Mouse (Mus musculus) forebrain, embryonic 10.5 days (tissue): ENCODE results near the gene Cbln1. TPM values are rescaled to one million over a fixed set of nuclear protein-coding genes. Genes with fewer than 3 reads are reported as not detected.

Source experiments
- DNase-seq: peaks from one replicate; pipeline ENCODE4 v3.0.0-alpha.2; 2017; ENCODE audit warnings: low spot score; ENCODE audit errors: extremely low spot score
- H3K27ac ChIP-seq: fragments of 300-500 bp; sonication (generic); 2 replicates; pipeline ENCODE4 v1.5.1; 2016; ENCODE audit warnings: mild to moderate bottlenecking
- H3K27me3 ChIP-seq: fragments of 300-500 bp; sonication (generic); 2 replicates; pipeline ENCODE4 v1.6.1; 2016; ENCODE audit warnings: mild to moderate bottlenecking; ENCODE audit not compliant: poor library complexity, severe bottlenecking
- H3K36me3 ChIP-seq: fragments of 300-500 bp; sonication (generic); replicated peaks from 2 replicates; pipeline ENCODE4 v1.6.1; 2016; ENCODE audit warnings: mild to moderate bottlenecking, moderate library complexity
- H3K4me1 ChIP-seq: fragments of 300-500 bp; sonication (generic); 2 replicates; pipeline ENCODE4 v1.6.1; 2016
- H3K4me3 ChIP-seq: fragments of 300-500 bp; sonication (generic); 2 replicates; pipeline ENCODE4 v1.5.1; 2016; ENCODE audit warnings: mild to moderate bottlenecking, moderate library complexity
- H3K9me3 ChIP-seq: fragments of 300-500 bp; sonication (generic); 2 replicates; pipeline ENCODE4 v1.6.1; 2016; ENCODE audit warnings: mild to moderate bottlenecking, moderate library complexity
- WGBS: fragments of 180-500 bp; shearing (Covaris S2); methylation state at CpG from one replicate; pipeline ENCODE4 v1.1.7; 2016; 5-methylcytosine and 5-hydroxymethylcytosine counted together
- polyA plus RNA-seq: library from polyadenylated mRNA; unstranded; fragments of >200 nt; fragmentation: Nextera tagmentation; extraction: Ambion mirVana; gene quantifications from 2 replicates; pipeline ENCODE4 v1.2.1, GENCODE M21; 2016

The Cbln1 gene
- polyA plus RNA-seq = 1.5 TPM in 2 replicates

GRCm38 (mm10) chr8:87472271-87473236 lies at the start of gene Cbln1:
Cbln1 (minus strand) TSS chr8:87472609.
- WGBS = under 1% methylated on average over 118 of the region's 122 CpGs
- peaks cover 58% of the 10 kb centered on the region for H3K4me1 ChIP-seq

GRCm38 (mm10) chr8:87517132-87517531 lies 44.7 kb upstream of the Cbln1 start:
- Histone ChIP-seq H3K4me1 (peaks cover 6% of the 10 kb centered on the region), H3K9me3 (no peaks in the 10 kb centered on the region), H3K36me3 (no peaks in the 10 kb centered on the region), H3K27ac (no peak overlapping the region), H3K27me3 (no peaks in the 10 kb centered on the region), H3K4me3 (no peak overlapping the region)
- no peak for DNase-seq
- WGBS = 95% methylated on average over 3 of the region's 3 CpGs

More at GRCm38 (mm10) chr8:87472271-87473236, at the start of gene Cbln1:
- H3K27ac ChIP-seq = peak within 1 kb of the TSS; percentile 81
- H3K9me3 ChIP-seq = no peaks in the 10 kb centered on the region
- H3K4me3 ChIP-seq = peak within 1 kb of the TSS; percentile 69
- DNase-seq = peak; percentile 94
- no peaks in the 10 kb centered on the region for H3K36me3 ChIP-seq
- peaks cover 91% of the 10 kb centered on the region for H3K27me3 ChIP-seq

- Histone ChIP-seq H3K36me3 (no peaks in the 10 kb centered on the region), H3K9me3 (no peaks in the 10 kb centered on the region), H3K27ac (no peak overlapping the region), H3K4me1 (peaks cover 6% of the 10 kb centered on the region), H3K4me3 (no peak overlapping the region), H3K27me3 (no peaks in the 10 kb centered on the region)
- DNase-seq = no peak
- WGBS = 93% methylated on average over 5 of the region's 5 CpGs
These were observed 41.4 kb upstream of the Cbln1 start for GRCm38 (mm10) chr8:87513796-87514195.

DNA sequence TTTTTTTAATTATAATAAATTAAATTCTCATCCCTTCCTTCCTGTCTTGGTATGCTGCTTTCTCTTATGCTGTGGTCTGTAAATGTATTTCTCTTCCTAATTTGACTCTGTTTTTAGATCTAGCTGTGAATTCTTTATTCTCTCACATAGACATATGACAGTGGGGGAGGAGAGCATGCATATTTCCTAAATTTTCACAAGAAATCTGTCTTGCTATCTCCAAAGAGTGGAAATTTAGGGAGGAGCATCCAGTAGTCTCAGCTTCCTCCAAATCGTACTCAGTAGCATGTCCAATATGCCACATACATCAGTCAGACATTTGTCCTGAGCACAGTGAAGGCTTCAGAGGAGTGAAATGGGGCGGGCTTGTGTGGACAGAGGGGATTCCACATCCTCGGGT lies 40.9 kb upstream of the Cbln1 start:
- Histone ChIP-seq H3K4me3 (no peak overlapping the region), H3K36me3 (no peaks in the 10 kb centered on the region), H3K27me3 (no peaks in the 10 kb centered on the region), H3K27ac (no peak overlapping the region), H3K4me1 (peaks cover 6% of the 10 kb centered on the region), H3K9me3 (no peaks in the 10 kb centered on the region)
- no peak for DNase-seq
- 92% methylated on average over 3 of the region's 3 CpGs for WGBS

- no peak overlapping the region for H3K27ac ChIP-seq
- no peak for DNase-seq
- 87% methylated on average over 6 of the region's 6 CpGs for WGBS
These were observed 40.2 kb upstream of the Cbln1 start for GRCm38 (mm10) chr8:87512636-87513035.

GRCm38 (mm10) chr8:87507046-87507445 lies 34.6 kb upstream of the Cbln1 start:
- Histone ChIP-seq H3K27me3 (no peaks in the 10 kb centered on the region), H3K27ac (no peak overlapping the region), H3K4me1 (peaks cover 14% of the 10 kb centered on the region), H3K4me3 (no peak overlapping the region), H3K9me3 (no peaks in the 10 kb centered on the region), H3K36me3 (no peaks in the 10 kb centered on the region)
- WGBS = 79% methylated on average over 9 of the region's 9 CpGs
- no peak for DNase-seq

More at GRCm38 (mm10) chr8:87512636-87513035, 40.2 kb upstream of the Cbln1 start:
- no peaks in the 10 kb centered on the region for H3K36me3 ChIP-seq
- H3K9me3 ChIP-seq = no peaks in the 10 kb centered on the region
- H3K27me3 ChIP-seq = no peaks in the 10 kb centered on the region
- H3K4me3 ChIP-seq = no peak overlapping the region
- peaks cover 6% of the 10 kb centered on the region for H3K4me1 ChIP-seq

GRCm38 (mm10) chr8:87504441-87504840 lies 32.0 kb upstream of the Cbln1 start:
- Histone ChIP-seq H3K36me3 (no peaks in the 10 kb centered on the region), H3K27ac (no peak overlapping the region; the same call in 1 of the 2 replicates), H3K4me3 (no peak overlapping the region), H3K4me1 (peaks cover 14% of the 10 kb centered on the region), H3K9me3 (no peaks in the 10 kb centered on the region), H3K27me3 (no peaks in the 10 kb centered on the region)
- 83% methylated on average over 5 of the region's 5 CpGs for WGBS
- no peak for DNase-seq

DNA sequence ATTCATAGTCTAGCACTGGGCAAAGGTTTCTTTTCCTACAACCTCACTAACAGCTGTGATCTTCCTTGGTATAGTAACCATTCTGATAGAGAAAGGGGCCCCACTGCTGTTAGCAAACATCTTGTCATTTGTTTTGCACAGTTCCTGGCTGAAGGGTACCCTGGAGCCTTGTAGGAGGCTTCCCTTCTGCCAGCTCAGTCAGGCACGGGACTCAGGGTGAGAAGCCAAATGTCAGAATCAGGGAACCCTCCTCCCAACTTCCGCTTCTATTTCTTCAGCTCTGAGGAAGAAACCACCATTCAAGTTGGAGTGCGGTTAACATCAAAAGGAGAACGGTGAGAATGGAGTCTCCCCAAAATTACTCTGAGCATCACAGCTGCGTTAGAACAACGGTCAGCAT lies 30.3 kb upstream of the Cbln1 start:
- Histone ChIP-seq H3K4me3 (no peak overlapping the region), H3K36me3 (no peaks in the 10 kb centered on the region), H3K4me1 (peaks cover 14% of the 10 kb centered on the region), H3K27ac (no peak overlapping the region), H3K27me3 (no peaks in the 10 kb centered on the region), H3K9me3 (no peaks in the 10 kb centered on the region)
- 88% methylated on average over 6 of the region's 6 CpGs for WGBS
- no peak for DNase-seq

GRCm38 (mm10) chr8:87497641-87498040 lies 25.2 kb upstream of the Cbln1 start:
- Histone ChIP-seq H3K4me3 (no peak overlapping the region), H3K27ac (no peak overlapping the region), H3K4me1 (peaks cover 11% of the 10 kb centered on the region; the same call in 1 of the 2 replicates), H3K27me3 (no peaks in the 10 kb centered on the region), H3K9me3 (no peaks in the 10 kb centered on the region), H3K36me3 (no peaks in the 10 kb centered on the region)
- WGBS = 81% methylated on average over 6 of the region's 6 CpGs
- DNase-seq = no peak

DNA sequence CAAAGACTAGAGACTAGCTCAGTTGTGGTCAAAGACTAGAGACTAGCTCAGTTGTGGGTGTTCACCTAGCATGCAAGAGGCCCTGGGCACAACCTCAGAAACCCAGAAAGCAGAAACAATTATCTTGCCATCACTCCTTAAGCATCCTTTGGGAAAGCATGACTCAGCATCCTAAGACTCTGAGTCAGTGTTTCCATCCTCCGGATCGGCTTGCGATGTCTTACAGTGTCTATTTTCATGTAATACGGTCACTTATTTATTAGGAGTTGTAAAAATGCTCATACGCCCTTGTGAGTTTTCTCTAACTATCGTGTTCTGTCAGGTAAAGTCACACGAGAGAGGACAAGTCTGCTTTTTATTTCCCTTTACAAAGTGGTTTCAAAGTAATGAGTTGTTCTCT lies 24.1 kb upstream of the Cbln1 start:
- Histone ChIP-seq H3K27ac (no peak overlapping the region), H3K4me3 (no peak overlapping the region), H3K27me3 (no peaks in the 10 kb centered on the region), H3K9me3 (no peaks in the 10 kb centered on the region), H3K4me1 (peaks cover 10% of the 10 kb centered on the region; the same call in 1 of the 2 replicates), H3K36me3 (no peaks in the 10 kb centered on the region)
- WGBS = 91% methylated on average over 7 of the region's 7 CpGs
- no peak for DNase-seq

GRCm38 (mm10) chr8:87494862-87495261 lies 22.5 kb upstream of the Cbln1 start:
- H3K9me3 ChIP-seq = no peaks in the 10 kb centered on the region
- no peak overlapping the region for H3K4me3 ChIP-seq
- no peak for DNase-seq
- peaks cover 13% of the 10 kb centered on the region for H3K4me1 ChIP-seq
- no peak overlapping the region for H3K27ac ChIP-seq
- H3K27me3 ChIP-seq = no peaks in the 10 kb centered on the region
- WGBS = 85% methylated on average over 9 of the region's 9 CpGs
- no peaks in the 10 kb centered on the region for H3K36me3 ChIP-seq

- H3K9me3 ChIP-seq = no peaks in the 10 kb centered on the region
- 65% methylated on average over 5 of the region's 5 CpGs for WGBS
- H3K27me3 ChIP-seq = no peaks in the 10 kb centered on the region
- H3K4me3 ChIP-seq = no peak overlapping the region
- no peak overlapping the region for H3K27ac ChIP-seq
- H3K4me1 ChIP-seq = peaks cover 14% of the 10 kb centered on the region
- H3K36me3 ChIP-seq = no peaks in the 10 kb centered on the region
- DNase-seq = no peak
These were observed 17.5 kb upstream of the Cbln1 start for GRCm38 (mm10) chr8:87489841-87490415.

GRCm38 (mm10) chr8:87481396-87481795 lies 9.0 kb upstream of the Cbln1 start:
- 81% methylated on average over 1 of the region's 1 CpGs for WGBS
- DNase-seq = no peak

More at GRCm38 (mm10) chr8:87481396-87481795, 9.0 kb upstream of the Cbln1 start:
- Histone ChIP-seq H3K9me3 (no peaks in the 10 kb centered on the region), H3K4me3 (no peak overlapping the region), H3K4me1 (no peaks in the 10 kb centered on the region), H3K36me3 (no peaks in the 10 kb centered on the region), H3K27me3 (peaks cover 9% of the 10 kb centered on the region; the same call in 1 of the 2 replicates), H3K27ac (no peak overlapping the region)
